Mouse (Mus musculus) embryo, embryonic 11 days (tissue): Measurements from ENCODE around the gene Vps37c.

ENCODE experiments used
- DNase-seq: peaks from one replicate; pipeline ENCODE4 v3.0.0-alpha.2; 2015

The Vps37c gene

GRCm38 (mm10) chr19:10742565-10742964 is 54.0 kb downstream of the Vps37c start:
- DNase-seq, result no peak

GRCm38 (mm10) chr19:10747182-10747581 is 58.6 kb downstream of the Vps37c start:
- DNase-seq, result no peak

GRCm38 (mm10) chr19:10747718-10748117 is 59.2 kb downstream of the Vps37c start:
- DNase-seq, result no peak

- no peak for DNase-seq
Observed at GRCm38 (mm10) chr19:10748401-10749102, 60.0 kb downstream of the Vps37c start.

GRCm38 (mm10) chr19:10749295-10749694 is 60.8 kb downstream of the Vps37c start:
- DNase-seq, result no peak

- DNase-seq, result no peak
Observed at GRCm38 (mm10) chr19:10750161-10750560, 61.6 kb downstream of the Vps37c start.

GRCm38 (mm10) chr19:10751607-10752006 is 63.1 kb downstream of the Vps37c start:
- no peak for DNase-seq

GRCm38 (mm10) chr19:10752106-10752505 is 63.6 kb downstream of the Vps37c start:
- no peak for DNase-seq

GRCm38 (mm10) chr19:10752646-10753045 is 64.1 kb downstream of the Vps37c start:
- no peak for DNase-seq

GRCm38 (mm10) chr19:10757125-10757524 is 68.6 kb downstream of the Vps37c start:
- no peak for DNase-seq

GRCm38 (mm10) chr19:10757526-10757925 is 69.0 kb downstream of the Vps37c start:
- DNase-seq, result no peak

- no peak for DNase-seq
Observed at GRCm38 (mm10) chr19:10758708-10759107, 70.2 kb downstream of the Vps37c start.

GRCm38 (mm10) chr19:10759525-10759924 is 71.0 kb downstream of the Vps37c start:
- DNase-seq, result no peak

GRCm38 (mm10) chr19:10759983-10760831 is 71.7 kb downstream of the Vps37c start:
- DNase-seq, result no peak

GRCm38 (mm10) chr19:10761794-10762415 is 73.4 kb downstream of the Vps37c start:
- DNase-seq, result no peak

GRCm38 (mm10) chr19:10762468-10762867 is 73.9 kb downstream of the Vps37c start:
- DNase-seq, result no peak

- no peak for DNase-seq
Observed at GRCm38 (mm10) chr19:10763381-10764031, 75.0 kb downstream of the Vps37c start.
